Mouse (Mus musculus): ENCODE data around the gene Macf1.

- TF ChIP-seq POLR2A (IDR thresholded peaks at IDR 0.05; ENCODE audit: insufficient read length, low read depth) (no peak), POLR2AphosphoS2 (IDR thresholded peaks at IDR 0.05; ENCODE audit: insufficient read length, low read depth) (no peak), SRF (IDR thresholded peaks at IDR 0.05; ENCODE audit: control insufficient read depth, insufficient read length, low read depth) (no peak), MAX (IDR thresholded peaks at IDR 0.05; ENCODE audit: low read depth) (no peak), CEBPB (IDR thresholded peaks at IDR 0.05; ENCODE audit: insufficient read depth, poor library complexity, severe bottlenecking) (no peak), TCF12 (IDR thresholded peaks at IDR 0.05; ENCODE audit: insufficient read depth, poor library complexity, severe bottlenecking) (no peak), MYOD1 (IDR thresholded peaks at IDR 0.05; ENCODE audit: control insufficient read depth in 1 of 3, insufficient read length in 2 of 3, low read depth in 2 of 3) (no peak), TCF3 (IDR thresholded peaks at IDR 0.05; ENCODE audit: insufficient read length, low read depth) (no peak)
Measured at GRCm38 (mm10) chr4:123529230-123529629, 154.9 kb downstream of the Macf1 start.
